Mouse (Mus musculus): ENCODE data around the gene Atp1b2. TPM values are rescaled to one million over a fixed set of nuclear protein-coding genes. Genes with fewer than 3 reads are reported as not detected.

Atp1b2 gene
- polyA plus RNA-seq, 1 experiment from 2014 or later, result 1.8 TPM

MicroRNAs encoded within 50 kb of the gene (microRNA counts, 519-probe panel; counts per million panel counts)
- 3,978 counts per million, percentile 79 among the panel's probes with 10 or more counts for microRNA mmu-miR-467f

Small RNAs within 50 kb of the gene (microRNA-seq; reads per million reads assigned to microRNA genes)
- gene Mir467f (ENCODE audit: borderline number of aligned reads), result not detected

Other genes with a start within 250 kb of the Atp1b2 start
- 10.7 and 13.2 TPM in 2 replicates for gene Chd3, start 236.5 kb downstream of the Atp1b2 start, polyA plus RNA-seq (2015; fragmentation: Nextera tagmentation; extraction: Ambion mirVana)
- 194 and 211 TPM in 2 replicates for gene Naa38, start 210.5 kb downstream of the Atp1b2 start, polyA plus RNA-seq (2015; fragmentation: Nextera tagmentation; extraction: Ambion mirVana)
- gene Cyb5d1, start 210.3 kb downstream of the Atp1b2 start, polyA plus RNA-seq (2015; fragmentation: Nextera tagmentation; extraction: Ambion mirVana), result 25.9 and 28.3 TPM in 2 replicates
- 10.4 and 12.9 TPM in 2 replicates for gene Tmem88, start 207.7 kb downstream of the Atp1b2 start, polyA plus RNA-seq (2015; fragmentation: Nextera tagmentation; extraction: Ambion mirVana)
- gene Kdm6b, start 192.3 kb downstream of the Atp1b2 start, polyA plus RNA-seq (2015; fragmentation: Nextera tagmentation; extraction: Ambion mirVana), result 31.5 and 45.6 TPM in 2 replicates
- 0.12 and 0.20 TPM in 2 replicates for gene Dnah2, start 56.8 kb downstream of the Atp1b2 start, polyA plus RNA-seq (2015; fragmentation: Nextera tagmentation; extraction: Ambion mirVana)
- 0.61 and 0.77 TPM in 2 replicates for gene Efnb3, start 45.7 kb downstream of the Atp1b2 start, polyA plus RNA-seq (2015; fragmentation: Nextera tagmentation; extraction: Ambion mirVana)
- gene Wrap53, start 25.7 kb downstream of the Atp1b2 start, polyA plus RNA-seq (2015; fragmentation: Nextera tagmentation; extraction: Ambion mirVana), result 27.0 and 30.6 TPM in 2 replicates
- gene Trp53, start 25.6 kb downstream of the Atp1b2 start, polyA plus RNA-seq (2015; fragmentation: Nextera tagmentation; extraction: Ambion mirVana), result 138 and 165 TPM in 2 replicates
- gene Shbg, start 12.0 kb upstream of the Atp1b2 start, polyA plus RNA-seq (2015; fragmentation: Nextera tagmentation; extraction: Ambion mirVana), result 0.13 TPM in 1 of 2 replicates, not detected in the other
- 3.5 and 4.3 TPM in 2 replicates for gene Sat2, start 16.1 kb upstream of the Atp1b2 start, polyA plus RNA-seq (2015; fragmentation: Nextera tagmentation; extraction: Ambion mirVana)
- 18.4 and 26.6 TPM in 2 replicates for gene Fxr2, start 27.0 kb upstream of the Atp1b2 start, polyA plus RNA-seq (2015; fragmentation: Nextera tagmentation; extraction: Ambion mirVana)
- gene Sox15, start 49.4 kb upstream of the Atp1b2 start, polyA plus RNA-seq (2015; fragmentation: Nextera tagmentation; extraction: Ambion mirVana), result 0.15 and 0.22 TPM in 2 replicates
- gene Mpdu1, start 56.7 kb upstream of the Atp1b2 start, polyA plus RNA-seq (2015; fragmentation: Nextera tagmentation; extraction: Ambion mirVana), result 71.1 and 75.2 TPM in 2 replicates
- 32.5 and 33.3 TPM in 2 replicates for gene Cd68, start 60.2 kb upstream of the Atp1b2 start, polyA plus RNA-seq (2015; fragmentation: Nextera tagmentation; extraction: Ambion mirVana)
- 560 and 602 TPM in 2 replicates for gene Eif4a1, start 66.5 kb upstream of the Atp1b2 start, polyA plus RNA-seq (2015; fragmentation: Nextera tagmentation; extraction: Ambion mirVana)
- gene Senp3, start 76.1 kb upstream of the Atp1b2 start, polyA plus RNA-seq (2015; fragmentation: Nextera tagmentation; extraction: Ambion mirVana), result 60.2 and 69.1 TPM in 2 replicates
- 0.31 and 0.49 TPM in 2 replicates for gene Tnfsf13, start 79.8 kb upstream of the Atp1b2 start, polyA plus RNA-seq (2015; fragmentation: Nextera tagmentation; extraction: Ambion mirVana)
- 2.6 and 2.7 TPM in 2 replicates for gene Tnfsf12, start 89.9 kb upstream of the Atp1b2 start, polyA plus RNA-seq (2015; fragmentation: Nextera tagmentation; extraction: Ambion mirVana)
- gene Tnfsfm13, start 90.2 kb upstream of the Atp1b2 start, polyA plus RNA-seq (2015; fragmentation: Nextera tagmentation; extraction: Ambion mirVana), result 1.5 and 2.1 TPM in 2 replicates
- 20.6 and 22.4 TPM in 2 replicates for gene Polr2a, start 152.7 kb upstream of the Atp1b2 start, polyA plus RNA-seq (2015; fragmentation: Nextera tagmentation; extraction: Ambion mirVana)
- gene Slc35g3, start 156.0 kb upstream of the Atp1b2 start, polyA plus RNA-seq (2015; fragmentation: Nextera tagmentation; extraction: Ambion mirVana), result 0.14 TPM in 1 of 2 replicates, not detected in the other
- 2.5 and 2.6 TPM in 2 replicates for gene Zbtb4, start 160.0 kb upstream of the Atp1b2 start, polyA plus RNA-seq (2015; fragmentation: Nextera tagmentation; extraction: Ambion mirVana)
- 3.2 and 3.4 TPM in 2 replicates for gene Chrnb1, start 190.0 kb upstream of the Atp1b2 start, polyA plus RNA-seq (2015; fragmentation: Nextera tagmentation; extraction: Ambion mirVana)
- gene Fgf11, start 195.9 kb upstream of the Atp1b2 start, polyA plus RNA-seq (2015; fragmentation: Nextera tagmentation; extraction: Ambion mirVana), result 0.65 and 0.84 TPM in 2 replicates
- 11.2 and 12.8 TPM in 2 replicates for gene Tmem102, start 199.7 kb upstream of the Atp1b2 start, polyA plus RNA-seq (2015; fragmentation: Nextera tagmentation; extraction: Ambion mirVana)
- not detected in 2 replicates for gene Gm39566, start 209.4 kb upstream of the Atp1b2 start, polyA plus RNA-seq (2015; fragmentation: Nextera tagmentation; extraction: Ambion mirVana)
- gene Spem2, start 212.5 kb upstream of the Atp1b2 start, polyA plus RNA-seq (2015; fragmentation: Nextera tagmentation; extraction: Ambion mirVana), result not detected in 2 replicates
- not detected in 2 replicates for gene Spem1, start 216.2 kb upstream of the Atp1b2 start, polyA plus RNA-seq (2015; fragmentation: Nextera tagmentation; extraction: Ambion mirVana)
- 1.2 and 1.9 TPM in 2 replicates for gene Nlgn2, start 231.8 kb upstream of the Atp1b2 start, polyA plus RNA-seq (2015; fragmentation: Nextera tagmentation; extraction: Ambion mirVana)
- 325 and 342 TPM in 2 replicates for gene Tmem256, start 232.6 kb upstream of the Atp1b2 start, polyA plus RNA-seq (2015; fragmentation: Nextera tagmentation; extraction: Ambion mirVana)
- 68.4 and 70.4 TPM in 2 replicates for gene Plscr3, start 240.4 kb upstream of the Atp1b2 start, polyA plus RNA-seq (2015; fragmentation: Nextera tagmentation; extraction: Ambion mirVana)

Data from thymus, postnatal 0 days (tissue).